Mouse (Mus musculus) heart, embryonic 12.5 days (tissue): ENCODE results near the gene Cpm. TPM values are rescaled to one million over a fixed set of nuclear protein-coding genes. Genes with fewer than 3 reads are reported as not detected.

Experiments
- ATAC-seq: fragments of 200-750 bp; cut with Nextera tagmentation; 2 replicates; pipeline ENCODE4 v1.8.0; 2017; ENCODE audit warnings: moderate TSS enrichment, moderate library complexity; ENCODE audit not compliant: insufficient number of reproducible peaks, low FRiP score
- H3K27ac ChIP-seq: fragments of 300-500 bp; sonication (generic); 2 replicates; pipeline ENCODE4 v1.5.1; 2016; ENCODE audit warnings: mild to moderate bottlenecking, moderate library complexity; ENCODE audit not compliant: poor library complexity, severe bottlenecking
- H3K27me3 ChIP-seq: fragments of 300-500 bp; sonication (generic); replicated peaks from 2 replicates; pipeline ENCODE4 v1.6.1; 2016; ENCODE audit warnings: mild to moderate bottlenecking, moderate library complexity
- H3K36me3 ChIP-seq: fragments of 300-500 bp; sonication (generic); 2 replicates; pipeline ENCODE4 v1.6.1; 2016; ENCODE audit warnings: mild to moderate bottlenecking, moderate library complexity
- H3K4me1 ChIP-seq: fragments of 300-500 bp; sonication (generic); replicated peaks from 2 replicates; pipeline ENCODE4 v1.6.1; 2016; ENCODE audit warnings: mild to moderate bottlenecking
- H3K4me2 ChIP-seq: fragments of 300-500 bp; sonication (generic); 2 replicates; pipeline ENCODE4 v1.6.1; 2016; ENCODE audit warnings: mild to moderate bottlenecking, moderate library complexity
- H3K4me3 ChIP-seq: fragments of 300-500 bp; sonication (generic); 2 replicates; pipeline ENCODE4 v1.5.1; 2016; ENCODE audit warnings: mild to moderate bottlenecking
- H3K9ac ChIP-seq: fragments of 300-500 bp; sonication (generic); 2 replicates; pipeline ENCODE4 v1.6.1; 2016; ENCODE audit warnings: mild to moderate bottlenecking, moderate library complexity
- H3K9me3 ChIP-seq: fragments of 300-500 bp; sonication (generic); replicated peaks from 2 replicates; pipeline ENCODE4 v1.6.1; 2016; ENCODE audit warnings: mild to moderate bottlenecking, moderate library complexity
- WGBS: fragments of 180-500 bp; shearing (Covaris S2); methylation state at CpG from one replicate; pipeline ENCODE4 v1.1.7; 2016; 5-methylcytosine and 5-hydroxymethylcytosine counted together
- polyA plus RNA-seq: library from polyadenylated mRNA; unstranded; fragments of >200 nt; fragmentation: Nextera tagmentation; extraction: Ambion mirVana; gene quantifications from 2 replicates; pipeline ENCODE4 v1.2.1, GENCODE M21; 2016

Cpm gene
- polyA plus RNA-seq, 1 experiment from 2014 or later, result 2.5 TPM

DNA sequence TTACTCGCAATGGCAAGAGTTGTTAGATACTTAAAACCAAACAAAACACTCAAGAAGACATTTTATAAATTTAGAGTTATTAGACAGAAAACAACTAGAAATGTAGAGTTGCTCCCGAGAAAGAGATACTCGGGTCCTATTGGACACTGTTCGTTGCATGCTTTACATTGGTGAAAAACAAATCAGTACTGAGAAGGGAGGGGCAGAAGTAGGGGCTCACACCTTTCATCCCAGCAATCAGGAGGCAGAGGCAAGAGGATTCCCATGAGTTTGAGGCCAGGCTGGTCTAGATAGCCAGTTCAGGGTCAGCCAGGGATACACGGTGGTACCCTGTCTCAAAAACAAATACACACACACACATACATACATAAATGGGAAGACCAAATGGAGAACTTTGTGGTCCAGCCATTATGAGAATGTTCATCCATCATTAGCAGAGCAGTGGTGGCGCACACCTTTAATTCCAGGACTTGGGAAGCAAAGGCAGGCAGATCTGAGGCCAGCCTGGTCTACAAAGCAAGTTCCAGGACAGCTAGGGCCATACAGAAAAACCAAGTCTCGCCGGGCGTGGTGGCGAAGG lies 62.2 kb downstream of the Cpm start:
- no peak for ATAC-seq
- Histone ChIP-seq H3K9ac (no peak overlapping the region), H3K4me2 (no peak overlapping the region), H3K27me3 (no peaks in the 10 kb centered on the region), H3K27ac (no peak overlapping the region), H3K9me3 (no peaks in the 10 kb centered on the region), H3K4me3 (no peak overlapping the region), H3K36me3 (peaks cover 74% of the 10 kb centered on the region), H3K4me1 (no peaks in the 10 kb centered on the region)
- WGBS, result 96% methylated on average over 10 of the region's 10 CpGs

- Histone ChIP-seq H3K27ac (no peak overlapping the region), H3K4me2 (no peak overlapping the region), H3K4me3 (no peak overlapping the region), H3K27me3 (no peaks in the 10 kb centered on the region), H3K4me1 (no peaks in the 10 kb centered on the region), H3K9ac (no peak overlapping the region), H3K36me3 (peaks cover 81% of the 10 kb centered on the region), H3K9me3 (no peaks in the 10 kb centered on the region)
- no peak for ATAC-seq
These were observed 62.9 kb downstream of the Cpm start for GRCm38 (mm10) chr10:117692173-117692572.

DNA sequence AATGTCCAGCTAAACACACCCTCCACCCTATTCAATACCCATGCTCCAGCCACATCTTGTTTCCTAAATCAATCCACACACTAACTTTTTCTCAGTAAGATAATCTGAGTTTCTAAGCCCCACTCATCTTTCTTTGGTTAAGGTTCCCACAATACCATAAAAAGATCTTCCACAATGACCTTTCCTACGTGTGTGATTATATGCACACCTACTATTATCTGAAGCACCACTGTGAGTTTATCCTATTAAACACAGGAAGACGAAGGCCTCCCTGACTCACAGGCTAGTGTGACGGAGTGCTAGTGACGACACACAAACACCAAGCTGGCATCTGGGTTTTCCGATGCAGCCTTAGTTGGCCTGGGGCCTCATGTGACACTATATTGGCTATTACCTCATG lies 63.7 kb downstream of the Cpm start:
- Histone ChIP-seq H3K9ac (no peak overlapping the region), H3K4me2 (no peak overlapping the region), H3K36me3 (peaks cover 89% of the 10 kb centered on the region), H3K9me3 (no peaks in the 10 kb centered on the region), H3K27ac (no peak overlapping the region), H3K4me1 (no peaks in the 10 kb centered on the region), H3K4me3 (no peak overlapping the region), H3K27me3 (no peaks in the 10 kb centered on the region)
- ATAC-seq, result no peak
- WGBS, result 88% methylated on average over 5 of the region's 5 CpGs

DNA sequence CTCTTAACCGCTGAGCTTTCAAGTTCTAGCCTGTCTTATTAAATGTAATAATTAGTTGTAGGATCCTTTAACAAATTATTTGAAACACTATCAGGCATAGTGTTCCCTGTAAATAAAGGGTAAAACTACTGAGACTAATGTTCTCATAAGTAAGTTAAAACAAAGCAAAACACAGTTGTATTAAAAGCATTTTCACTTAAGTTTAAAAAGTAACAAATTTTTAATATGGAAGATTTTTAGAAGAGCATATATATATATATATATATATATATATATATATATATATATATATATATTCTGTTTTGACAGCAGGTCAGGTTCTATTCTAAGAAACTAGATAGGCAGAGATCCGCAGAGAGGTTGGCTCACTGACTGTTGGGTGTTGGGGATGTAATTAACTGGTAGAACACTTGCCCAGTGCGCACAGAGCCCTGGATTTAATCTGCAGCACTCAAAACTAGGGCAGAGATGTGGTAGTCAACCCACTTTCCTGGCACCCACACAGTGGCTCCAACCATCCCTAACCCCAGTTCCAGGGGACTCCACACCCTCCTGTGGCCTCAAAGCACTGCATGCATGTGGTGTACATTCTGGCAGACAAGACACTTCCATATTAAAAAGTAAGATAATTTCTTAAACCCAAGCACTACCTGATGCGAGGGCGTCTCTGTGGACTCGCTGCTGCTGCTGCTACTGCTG lies 65.1 kb downstream of the Cpm start:
- H3K27ac ChIP-seq, result no peak overlapping the region
- H3K27me3 ChIP-seq, result no peaks in the 10 kb centered on the region
- no peak for ATAC-seq
- WGBS, result 93% methylated on average over 6 of the region's 6 CpGs
- peaks cover 90% of the 10 kb centered on the region for H3K36me3 ChIP-seq
- H3K4me3 ChIP-seq, result no peak overlapping the region
- no peak overlapping the region for H3K9ac ChIP-seq
- no peak overlapping the region for H3K4me2 ChIP-seq
- H3K9me3 ChIP-seq, result no peaks in the 10 kb centered on the region
- no peaks in the 10 kb centered on the region for H3K4me1 ChIP-seq

GRCm38 (mm10) chr10:117695027-117695426 lies 65.7 kb downstream of the Cpm start:
- no peak overlapping the region for H3K27ac ChIP-seq
- no peaks in the 10 kb centered on the region for H3K9me3 ChIP-seq
- no peaks in the 10 kb centered on the region for H3K4me1 ChIP-seq
- H3K27me3 ChIP-seq, result no peaks in the 10 kb centered on the region
- H3K4me3 ChIP-seq, result no peak overlapping the region
- no peak overlapping the region for H3K4me2 ChIP-seq
- 93% methylated on average over 4 of the region's 4 CpGs for WGBS
- peaks cover 92% of the 10 kb centered on the region for H3K36me3 ChIP-seq
- no peak for ATAC-seq
- H3K9ac ChIP-seq, result no peak overlapping the region

DNA sequence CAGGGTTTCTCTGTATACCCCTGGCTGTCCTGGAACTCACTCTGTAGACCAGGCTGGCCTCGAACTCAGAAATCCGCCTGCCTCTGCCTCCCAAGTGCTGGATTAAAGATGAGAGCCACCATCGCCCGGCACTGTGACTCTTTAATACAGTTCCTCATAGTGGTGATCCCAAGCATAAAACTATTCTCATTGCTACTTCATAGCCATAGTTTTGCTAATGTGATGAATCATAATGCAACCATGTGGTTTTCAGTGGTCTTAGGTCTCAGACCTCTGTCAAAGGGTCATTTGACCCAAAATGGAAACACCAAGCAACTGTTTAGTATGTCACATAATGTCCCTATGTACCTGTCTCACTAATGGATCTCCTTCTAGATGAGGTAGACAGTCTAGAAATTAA lies 66.3 kb downstream of the Cpm start:
- no peak overlapping the region for H3K9ac ChIP-seq
- no peaks in the 10 kb centered on the region for H3K4me1 ChIP-seq
- H3K4me2 ChIP-seq, result no peak overlapping the region
- no peak for ATAC-seq
- WGBS, result 94% methylated on average over 4 of the region's 4 CpGs
- no peak overlapping the region for H3K4me3 ChIP-seq
- peaks cover 92% of the 10 kb centered on the region for H3K36me3 ChIP-seq
- no peaks in the 10 kb centered on the region for H3K9me3 ChIP-seq
- no peaks in the 10 kb centered on the region for H3K27me3 ChIP-seq
- no peak overlapping the region for H3K27ac ChIP-seq

DNA sequence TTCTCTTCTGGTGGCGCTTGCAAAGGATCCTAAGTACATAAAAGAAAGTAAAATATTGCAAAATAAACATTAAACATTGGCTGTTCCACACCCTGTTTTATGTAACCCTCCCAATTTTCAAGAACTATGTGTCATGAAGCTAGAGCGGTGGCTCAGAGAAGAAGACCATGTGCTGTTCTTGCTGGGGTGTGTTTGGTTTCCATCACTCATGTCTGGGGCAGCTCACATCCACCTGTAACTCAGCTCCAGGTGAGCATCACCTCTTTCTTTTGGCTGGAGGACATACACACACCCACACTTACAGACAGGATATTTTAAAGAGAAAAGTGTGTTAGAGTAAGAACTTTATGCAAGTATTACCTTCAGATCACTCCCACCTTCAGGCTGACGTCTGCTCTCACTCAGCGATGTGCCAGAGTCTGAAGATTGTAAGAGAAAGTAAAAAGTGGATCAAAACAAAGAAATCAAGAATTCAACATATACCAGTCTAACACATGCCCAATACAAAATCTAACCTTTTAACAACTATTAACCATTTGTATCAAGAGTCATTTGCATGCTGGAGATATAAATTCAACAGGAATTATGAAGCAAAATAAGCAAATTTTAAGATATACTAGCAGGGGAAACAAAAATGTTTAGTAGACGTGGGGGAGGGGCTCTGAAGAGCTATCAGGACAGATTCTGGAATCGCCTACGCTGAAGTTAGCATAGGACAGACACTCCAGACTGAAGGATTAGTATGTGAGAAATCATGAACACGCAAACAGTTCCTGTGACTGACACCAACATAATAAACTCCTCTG lies 66.9 kb downstream of the Cpm start:
- ATAC-seq, result no peak
- Histone ChIP-seq H3K4me3 (no peak overlapping the region), H3K4me2 (no peak overlapping the region), H3K9ac (no peak overlapping the region), H3K9me3 (no peaks in the 10 kb centered on the region), H3K36me3 (peaks cover 93% of the 10 kb centered on the region), H3K4me1 (no peaks in the 10 kb centered on the region), H3K27me3 (no peaks in the 10 kb centered on the region), H3K27ac (no peak overlapping the region)
- 92% methylated on average over 8 of the region's 8 CpGs for WGBS

DNA sequence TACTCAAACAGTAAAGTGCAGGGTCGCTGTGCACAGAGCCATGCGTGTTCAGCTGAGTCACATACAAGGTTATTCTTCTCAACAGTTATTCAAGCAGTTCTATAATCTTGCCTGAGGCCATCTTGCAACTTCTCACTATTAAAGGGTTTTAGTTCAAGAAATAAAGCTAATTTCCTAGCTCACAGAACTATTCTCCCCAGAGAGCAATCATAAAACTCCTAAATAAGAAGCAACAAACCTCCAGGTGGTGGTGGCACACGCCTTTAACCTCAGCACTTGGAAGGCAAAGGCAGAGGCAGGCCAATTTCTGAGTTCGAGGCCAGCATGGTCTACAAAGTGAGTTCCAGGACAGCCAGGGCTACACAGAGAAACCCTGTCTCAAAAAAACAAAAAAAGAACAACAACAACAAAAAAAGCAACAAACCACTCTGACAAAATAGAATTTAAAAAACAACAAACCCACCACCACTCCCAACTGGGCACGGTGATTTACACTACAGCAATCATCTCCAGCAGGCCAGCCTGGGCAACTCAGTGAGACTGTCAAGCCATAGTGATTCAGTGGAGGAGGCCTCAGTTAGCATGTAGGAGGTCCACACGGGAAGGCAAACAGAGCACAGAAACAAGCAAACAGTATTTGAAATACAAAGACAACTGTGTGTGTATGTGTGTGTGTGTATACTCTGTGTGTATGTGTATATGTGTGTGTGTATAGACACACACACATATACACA lies 67.7 kb downstream of the Cpm start:
- Histone ChIP-seq H3K27me3 (no peaks in the 10 kb centered on the region), H3K27ac (no peak overlapping the region), H3K4me2 (no peak overlapping the region), H3K9ac (no peak overlapping the region), H3K4me1 (no peaks in the 10 kb centered on the region), H3K36me3 (peaks cover 92% of the 10 kb centered on the region), H3K9me3 (no peaks in the 10 kb centered on the region), H3K4me3 (no peak overlapping the region)
- 92% methylated on average over 6 of the region's 6 CpGs for WGBS
- ATAC-seq, result no peak

DNA sequence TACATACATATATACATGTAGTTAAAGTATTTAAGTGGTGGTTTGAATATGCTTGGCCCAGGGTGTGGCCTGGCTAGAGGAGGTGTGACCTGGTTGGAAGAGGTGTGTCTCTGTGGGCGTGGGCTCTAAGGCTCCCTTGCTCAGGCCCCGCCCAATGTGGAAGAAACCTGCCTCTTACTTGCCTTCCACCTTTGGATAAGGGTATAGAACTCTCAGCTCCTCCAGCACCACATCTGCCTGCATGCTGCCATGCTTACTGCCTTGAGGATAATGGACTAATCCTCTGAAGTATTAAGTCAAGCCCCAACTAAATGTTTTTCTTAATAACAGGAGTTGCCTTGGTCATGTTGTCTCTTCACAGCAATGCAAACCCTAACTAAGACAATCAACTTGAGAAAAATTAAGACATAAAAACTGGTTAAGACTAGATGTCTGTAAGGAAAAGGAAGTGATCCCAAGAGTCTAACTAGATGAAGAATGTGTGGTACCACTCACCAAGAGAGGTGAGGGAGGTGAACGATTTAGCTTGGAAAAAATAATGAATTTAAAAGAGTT lies 68.3 kb downstream of the Cpm start:
- no peaks in the 10 kb centered on the region for H3K9me3 ChIP-seq
- H3K36me3 ChIP-seq, result peaks cover 90% of the 10 kb centered on the region
- WGBS, result 87% methylated on average over 3 of the region's 3 CpGs
- H3K27me3 ChIP-seq, result no peaks in the 10 kb centered on the region
- H3K4me2 ChIP-seq, result no peak overlapping the region
- no peak for ATAC-seq
- H3K27ac ChIP-seq, result no peak overlapping the region
- no peak overlapping the region for H3K9ac ChIP-seq
- no peaks in the 10 kb centered on the region for H3K4me1 ChIP-seq
- no peak overlapping the region for H3K4me3 ChIP-seq

DNA sequence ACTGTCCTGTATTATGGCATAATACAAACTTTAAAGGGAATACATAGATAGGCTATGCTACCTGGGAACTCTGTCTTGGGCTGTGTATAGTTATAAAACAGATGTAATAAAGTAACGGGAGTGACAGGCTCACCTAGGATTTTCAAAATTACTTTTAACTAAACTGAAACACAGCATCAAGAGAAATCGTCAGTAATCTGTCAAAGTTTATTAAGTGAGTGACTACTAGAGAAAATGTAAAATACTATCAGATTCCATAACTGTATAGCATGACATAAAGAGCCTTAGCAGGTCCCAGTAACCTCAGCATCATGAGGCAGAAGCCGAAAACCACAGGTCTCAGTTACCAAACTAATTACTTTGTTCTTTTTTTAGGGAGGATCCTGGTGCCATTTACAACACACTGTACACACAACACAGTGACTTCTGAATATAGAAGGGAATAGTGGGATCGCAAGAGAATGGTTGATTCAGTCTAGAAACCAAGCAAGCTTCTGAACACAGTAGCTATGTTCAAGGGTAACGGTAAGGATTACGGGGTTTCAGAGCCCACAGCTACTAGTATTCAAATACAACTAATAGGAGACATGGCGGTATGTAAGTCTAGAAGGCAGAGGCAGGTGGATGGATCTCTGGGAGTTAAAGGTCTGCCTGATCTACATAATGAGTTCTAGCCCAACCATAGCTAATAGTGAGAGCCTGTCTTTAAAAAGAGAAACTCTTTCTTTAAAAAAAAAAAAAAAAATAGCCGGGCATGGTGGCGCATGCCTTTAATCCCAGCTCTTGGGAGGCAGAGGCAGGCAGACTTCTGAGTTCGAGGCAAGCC lies 69.2 kb downstream of the Cpm start:
- WGBS, result 95% methylated on average over 10 of the region's 10 CpGs
- Histone ChIP-seq H3K9ac (no peak overlapping the region), H3K9me3 (no peaks in the 10 kb centered on the region), H3K36me3 (peaks cover 92% of the 10 kb centered on the region), H3K27me3 (no peaks in the 10 kb centered on the region), H3K4me3 (no peak overlapping the region), H3K4me2 (no peak overlapping the region), H3K4me1 (no peaks in the 10 kb centered on the region), H3K27ac (no peak overlapping the region)
- no peak for ATAC-seq
